19 mouse cellular contexts compared by ENCODE assay signal in genomic region chr4:148649309-148649708, GRCm38 (mm10). TPM values are rescaled to one million over a fixed set of nuclear protein-coding genes. Genes with fewer than 3 reads are reported as not detected.
DNase-seq lines count a peak whose midpoint lies in the region; ATAC-seq and TF ChIP-seq lines count a peak whose summit lies in the region.
"Had no signal": no experiment of that assay in that cellular context is flagged by ENCODE, and none has a peak within 500 bp of the region (broad histone marks: within the 10 kb centered on the region; RNA-seq: fewer than 3 reads in every experiment).

No protein-coding gene starts in this region.

- WGBS in heart, postnatal 0 days = 70% methylated on average over 3 of the region's 3 CpGs
- WGBS in heart, embryonic 10.5 days = 53% methylated on average over 3 of the region's 3 CpGs
- WGBS in lung, postnatal 0 days = 68% methylated on average over 3 of the region's 3 CpGs
- WGBS in lung, adult 2 months = 61% methylated on average over 3 of the region's 3 CpGs

- TF ChIP-seq POLR2A in lung, adult 2 months (IDR thresholded peaks at IDR 0.05; ENCODE audit: borderline replicate concordance, extremely low read depth, low read depth, low read length) = no peak
- TF ChIP-seq POLR2A in brain, embryonic 14.5 days (IDR thresholded peaks at IDR 0.05; ENCODE audit: borderline replicate concordance, extremely low read depth, insufficient read depth, insufficient read length, poor library complexity, severe bottlenecking) = no peak

- no peak overlapping the region for H3K9ac ChIP-seq in heart, postnatal 0 days (replicated peaks; ENCODE audit: low read depth, low read length)
- H3K9ac ChIP-seq in lung, postnatal 0 days (replicated peaks; ENCODE audit: low read depth) = no peak overlapping the region
- H3K9ac ChIP-seq: heart, embryonic 12.5 days; limb, embryonic 15.5 days; midbrain, embryonic 15.5 days; stomach, embryonic 15.5 days had no signal

- no peaks in the 10 kb centered on the region for H3K27me3 ChIP-seq in heart, postnatal 0 days (ENCODE audit: control insufficient read depth, insufficient read depth, low read length)
- no peaks in the 10 kb centered on the region for H3K27me3 ChIP-seq in heart, embryonic 10.5 days (ENCODE audit: insufficient read depth, poor library complexity, severe bottlenecking)
- no peaks in the 10 kb centered on the region for H3K27me3 ChIP-seq in lung, postnatal 0 days (replicated peaks; ENCODE audit: insufficient read depth, low read length)
- no peaks in the 10 kb centered on the region for H3K27me3 ChIP-seq in E14TG2a.4 (ENCODE audit: insufficient read depth, low read length)
- H3K27me3 ChIP-seq: heart, embryonic 12.5 days; limb, embryonic 15.5 days; midbrain, embryonic 15.5 days; stomach, embryonic 15.5 days had no signal

- H3K27ac ChIP-seq in heart, postnatal 0 days (ENCODE audit: low read depth) = no peak overlapping the region
- H3K27ac ChIP-seq in heart, embryonic 10.5 days = no peak overlapping the region
- H3K27ac ChIP-seq in lung, postnatal 0 days (ENCODE audit: low read length) = no peak overlapping the region
- H3K27ac ChIP-seq: hindbrain, embryonic 10.5 days; limb, embryonic 15.5 days; midbrain, embryonic 15.5 days; stomach, embryonic 15.5 days had no signal

- no peaks in the 10 kb centered on the region for H3K9me3 ChIP-seq in heart, postnatal 0 days (replicated peaks; ENCODE audit: control insufficient read depth, low read length)
- H3K9me3 ChIP-seq in heart, embryonic 10.5 days = peaks cover 7% of the 10 kb centered on the region; the same call in 1 of the 2 replicates
- H3K9me3 ChIP-seq in lung, postnatal 0 days (ENCODE audit: low read length) = no peaks in the 10 kb centered on the region
- H3K9me3 ChIP-seq in E14TG2a.4 (ENCODE audit: low read length) = peaks cover 13% of the 10 kb centered on the region
- H3K9me3 ChIP-seq: limb, embryonic 15.5 days; midbrain, embryonic 15.5 days; stomach, embryonic 15.5 days had no signal

- TF ChIP-seq EP300 in heart, postnatal 0 days (IDR thresholded peaks at IDR 0.05; ENCODE audit: low read depth) = no peak
- no peak for TF ChIP-seq EP300 in lung, postnatal 0 days (IDR thresholded peaks at IDR 0.05)

- H3K4me1 ChIP-seq in heart, postnatal 0 days (ENCODE audit: control insufficient read depth, insufficient read depth) = no peaks in the 10 kb centered on the region
- H3K4me1 ChIP-seq in heart, embryonic 10.5 days = peaks cover 1% of the 10 kb centered on the region
- no peaks in the 10 kb centered on the region for H3K4me1 ChIP-seq in lung, postnatal 0 days (ENCODE audit: insufficient read depth, low read depth, low read length)
- H3K4me1 ChIP-seq in lung, adult 2 months (ENCODE audit: control insufficient read depth, insufficient read depth, low read length) = no peaks in the 10 kb centered on the region
- peaks cover 26% of the 10 kb centered on the region for H3K4me1 ChIP-seq in E14TG2a.4 (replicated peaks; ENCODE audit: low read depth, low read length)
- H3K4me1 ChIP-seq: stomach, embryonic 15.5 days had no signal

- H3K4me2 ChIP-seq in heart, postnatal 0 days (ENCODE audit: low read depth, low read length) = no peak overlapping the region
- H3K4me2 ChIP-seq in lung, postnatal 0 days (replicated peaks; ENCODE audit: low read depth, low read length) = no peak overlapping the region
- H3K4me2 ChIP-seq: heart, embryonic 12.5 days; limb, embryonic 15.5 days; midbrain, embryonic 15.5 days; stomach, embryonic 15.5 days had no signal

- no peaks in the 10 kb centered on the region for H3K36me3 ChIP-seq in heart, postnatal 0 days (replicated peaks; ENCODE audit: control insufficient read depth, insufficient read depth, low read length)
- no peaks in the 10 kb centered on the region for H3K36me3 ChIP-seq in heart, embryonic 10.5 days
- H3K36me3 ChIP-seq in lung, postnatal 0 days (ENCODE audit: insufficient read depth, low read length) = no peaks in the 10 kb centered on the region
- no peaks in the 10 kb centered on the region for H3K36me3 ChIP-seq in E14TG2a.4 (ENCODE audit: insufficient read depth, low read length)
- H3K36me3 ChIP-seq: heart, embryonic 12.5 days; hindbrain, embryonic 10.5 days; limb, embryonic 15.5 days; midbrain, embryonic 15.5 days; stomach, embryonic 15.5 days had no signal

- ATAC-seq in heart, postnatal 0 days (ENCODE audit: insufficient read depth, low read depth) = no peak
- no peak for ATAC-seq in lung, postnatal 0 days
- ATAC-seq: forebrain, embryonic 14.5 days; midbrain, embryonic 15.5 days had no signal

- no peak overlapping the region for H3K4me3 ChIP-seq in heart, postnatal 0 days (ENCODE audit: low read depth, low read length)
- no peak overlapping the region for H3K4me3 ChIP-seq in heart, embryonic 10.5 days
- H3K4me3 ChIP-seq in lung, postnatal 0 days (ENCODE audit: low read depth, low read length) = no peak overlapping the region
- H3K4me3 ChIP-seq in lung, adult 2 months (replicated peaks; ENCODE audit: extremely low read depth, low read depth, low read length) = no peak overlapping the region
- H3K4me3 ChIP-seq in E14TG2a.4 (replicated peaks; ENCODE audit: low read length) = no peak overlapping the region
- H3K4me3 ChIP-seq: heart, embryonic 12.5 days; hindbrain, embryonic 10.5 days; limb, embryonic 15.5 days; midbrain, embryonic 15.5 days; stomach, embryonic 15.5 days had no signal

- DNase-seq in heart, postnatal 0 days (ENCODE audit: low spot score) = no peak
- DNase-seq in heart, embryonic 10.5 days (ENCODE audit: low spot score) = no peak
- DNase-seq in lung, postnatal 0 days (ENCODE audit: low spot score) = no peak
- DNase-seq in lung, adult 2 months = no peak
- DNase-seq in brain, embryonic 14.5 days (ENCODE audit: low read depth) = no peak
- no peak for DNase-seq in cerebellum, adult 11 months
- DNase-seq in adrenal gland, postnatal 4 days (ENCODE audit: low spot score in 2 of 2) = no peak
- DNase-seq: adrenal gland, postnatal 25 days; kidney, adult 11 months; right cerebral cortex, postnatal 4 days had no signal

- peak; percentile 43 for TF ChIP-seq CTCF in heart, postnatal 0 days (IDR thresholded peaks at IDR 0.05; ENCODE audit: low read depth)
- peak; percentile 59 for TF ChIP-seq CTCF in lung, postnatal 0 days (IDR thresholded peaks at IDR 0.05)
- no peak for TF ChIP-seq CTCF in lung, adult 2 months (IDR thresholded peaks at IDR 0.05; ENCODE audit: insufficient read depth, low read length)
- TF ChIP-seq CTCF in E14TG2a.4 (conservative IDR thresholded peaks at IDR 0.05; ENCODE audit: low read length) = peak; percentile 63
- TF ChIP-seq CTCF in brain, embryonic 14.5 days (IDR thresholded peaks at IDR 0.05; ENCODE audit: borderline replicate concordance, extremely low read depth, insufficient read depth, insufficient read length) = peak; percentile 24; the same call in 1 of the 2 replicates

RNA-seq across cellular contexts. Expression of gene Gm572, which starts 6.2 kb away (rescaled TPM):
- 0.15 and 1.0 TPM in 2 replicates for total RNA-seq in heart, postnatal 0 days (2014; rRNA removed; ENCODE audit: low replicate concordance)
- polyA plus RNA-seq in heart, postnatal 0 days (2015; fragmentation: Nextera tagmentation; extraction: Ambion mirVana) = 0.36 and 0.70 TPM in 2 replicates
- polyA plus RNA-seq in heart, embryonic 10.5 days (2016; fragmentation: Nextera tagmentation; extraction: Ambion mirVana) = not detected in 2 replicates
- polyA plus RNA-seq in lung, postnatal 0 days (2015; fragmentation: Nextera tagmentation; extraction: Ambion mirVana) = not detected in 2 replicates
- 0.13 TPM in 1 of 2 replicates, not detected in the other for polyA plus RNA-seq in lung, adult 2 months (2012; rRNA removed)
- not detected in 2 replicates for polyA plus RNA-seq in brain, embryonic 14.5 days (2012; rRNA removed)
- total RNA-seq in adrenal gland, postnatal 4 days (2021) = under 1 TPM; 0.37 to 0.42 TPM
- total RNA-seq: adrenal gland, postnatal 25 days had no signal
- polyA plus RNA-seq: forebrain, embryonic 14.5 days; hindbrain, embryonic 10.5 days; large intestine, adult 2 months; limb, embryonic 15.5 days; midbrain, embryonic 15.5 days; neural tube, embryonic 11.5 days had no signal

RNA-seq across cellular contexts. Expression of gene Tardbp, which starts 22.5 kb away (rescaled TPM):
- 69.0 and 89.9 TPM in 2 replicates for total RNA-seq in heart, postnatal 0 days (2014; rRNA removed; ENCODE audit: low replicate concordance)
- polyA plus RNA-seq in heart, postnatal 0 days (2015; fragmentation: Nextera tagmentation; extraction: Ambion mirVana) = 93.5 and 100 TPM in 2 replicates
- polyA plus RNA-seq in heart, embryonic 10.5 days (2016; fragmentation: Nextera tagmentation; extraction: Ambion mirVana) = 238 and 301 TPM in 2 replicates
- 124 and 157 TPM in 2 replicates for polyA plus RNA-seq in lung, postnatal 0 days (2015; fragmentation: Nextera tagmentation; extraction: Ambion mirVana)
- 56.4 and 112 TPM in 2 replicates for polyA plus RNA-seq in lung, adult 2 months (2012; rRNA removed)
- polyA plus RNA-seq in brain, embryonic 14.5 days (2012; rRNA removed) = 438 and 625 TPM in 2 replicates
- total RNA-seq in adrenal gland, postnatal 4 days (2021) = 100 to 1,000 TPM; 280 to 349 TPM

RNA-seq across cellular contexts. Expression of gene Masp2, which starts 47.0 kb away (rescaled TPM):
- total RNA-seq in heart, postnatal 0 days (2014; rRNA removed; ENCODE audit: low replicate concordance) = not detected in 2 replicates
- not detected in 2 replicates for polyA plus RNA-seq in heart, postnatal 0 days (2015; fragmentation: Nextera tagmentation; extraction: Ambion mirVana)
- polyA plus RNA-seq in heart, embryonic 10.5 days (2016; fragmentation: Nextera tagmentation; extraction: Ambion mirVana) = 0.27 and 0.82 TPM in 2 replicates
- 0.13 TPM in 1 of 2 replicates, not detected in the other for polyA plus RNA-seq in lung, postnatal 0 days (2015; fragmentation: Nextera tagmentation; extraction: Ambion mirVana)
- 0.28 and 1.9 TPM in 2 replicates for polyA plus RNA-seq in lung, adult 2 months (2012; rRNA removed)
- polyA plus RNA-seq in brain, embryonic 14.5 days (2012; rRNA removed) = 1.6 and 2.6 TPM in 2 replicates
- 10 to 100 TPM in 1 of 2 experiments, 1 to 10 TPM in 1; 1.1 to 14.8 TPM for total RNA-seq in adrenal gland, postnatal 4 days (2021)
- polyA plus RNA-seq: forebrain, embryonic 14.5 days; large intestine, adult 2 months had no signal

RNA-seq across cellular contexts. Expression of gene Srm, which starts 58.0 kb away (rescaled TPM):
- total RNA-seq in heart, postnatal 0 days (2014; rRNA removed; ENCODE audit: low replicate concordance) = 15.0 and 45.7 TPM in 2 replicates
- polyA plus RNA-seq in heart, postnatal 0 days (2015; fragmentation: Nextera tagmentation; extraction: Ambion mirVana) = 46.4 and 51.4 TPM in 2 replicates
- 197 and 306 TPM in 2 replicates for polyA plus RNA-seq in heart, embryonic 10.5 days (2016; fragmentation: Nextera tagmentation; extraction: Ambion mirVana)
- 45.8 and 46.6 TPM in 2 replicates for polyA plus RNA-seq in lung, postnatal 0 days (2015; fragmentation: Nextera tagmentation; extraction: Ambion mirVana)
- polyA plus RNA-seq in lung, adult 2 months (2012; rRNA removed) = 35.5 and 37.1 TPM in 2 replicates
- polyA plus RNA-seq in brain, embryonic 14.5 days (2012; rRNA removed) = 96.7 and 108 TPM in 2 replicates
- 10 to 100 TPM; 55.9 to 60.3 TPM for total RNA-seq in adrenal gland, postnatal 4 days (2021)
